ENCODE assay signal across 8 mouse cellular contexts in genomic region chr9:50776162-50776760, GRCm38 (mm10). TPM values are rescaled to one million over a fixed set of nuclear protein-coding genes. Genes with fewer than 3 reads are reported as not detected.
DNase-seq lines count a peak whose midpoint lies in the region; ATAC-seq and TF ChIP-seq lines count a peak whose summit lies in the region.

No protein-coding gene starts in this region.

- H3K4me3 ChIP-seq in heart, embryonic 10.5 days, result peak overlapping the region; percentile 85
- H3K4me3 ChIP-seq in CH12.LX (replicated peaks in 1 of 3; ENCODE audit: low read depth in 2 of 3, low read length in 2 of 3, poor library complexity in 1 of 3), result peak overlapping the region; percentile 76 to 89 (median 80)
- peak overlapping the region; percentile 83 for H3K4me3 ChIP-seq in forebrain, embryonic 14.5 days (ENCODE audit: low read depth, low read length)
- peak overlapping the region; percentile 88 for H3K4me3 ChIP-seq in liver, embryonic 15.5 days (replicated peaks)

- TF ChIP-seq POLR2A in CH12.LX (IDR thresholded peaks at IDR 0.05; ENCODE audit: low read depth, low read length), result no peak

- H3K9me3 ChIP-seq in heart, embryonic 10.5 days, result no peaks in the 10 kb centered on the region
- no peaks in the 10 kb centered on the region for H3K9me3 ChIP-seq in CH12.LX (replicated peaks; ENCODE audit: low read length)
- H3K9me3 ChIP-seq in forebrain, embryonic 14.5 days (replicated peaks; ENCODE audit: control insufficient read depth, low read length), result no peaks in the 10 kb centered on the region
- H3K9me3 ChIP-seq in liver, embryonic 15.5 days (replicated peaks), result no peaks in the 10 kb centered on the region

- peak overlapping the region; percentile 97 for H3K27ac ChIP-seq in heart, embryonic 10.5 days
- H3K27ac ChIP-seq in CH12.LX (ENCODE audit: insufficient read depth, low read depth), result no peak overlapping the region
- H3K27ac ChIP-seq in forebrain, embryonic 14.5 days (ENCODE audit: low read depth, low read length), result no peak overlapping the region
- H3K27ac ChIP-seq in liver, embryonic 15.5 days (replicated peaks), result no peak overlapping the region; the same call in 1 of the 2 replicates

- H3K79me2 ChIP-seq in CH12.LX (replicated peaks; ENCODE audit: control insufficient read depth, extremely low read depth, insufficient read depth, poor library complexity, severe bottlenecking), result peaks cover 4% of the 10 kb centered on the region

- no peak for ATAC-seq in forebrain, embryonic 14.5 days
- ATAC-seq in liver, embryonic 15.5 days (ENCODE audit: insufficient read depth), result no peak

- H3K4me1 ChIP-seq in heart, embryonic 10.5 days, result peaks cover 19% of the 10 kb centered on the region
- H3K4me1 ChIP-seq in CH12.LX (ENCODE audit: control insufficient read depth in 1 of 2, insufficient read depth in 2 of 2), result peaks cover 3 to 13% of the 10 kb centered on the region in 2 experiments; a peak in 3 of 4 replicates
- peaks cover 12% of the 10 kb centered on the region; the same call in 1 of the 2 replicates for H3K4me1 ChIP-seq in forebrain, embryonic 14.5 days (ENCODE audit: control insufficient read depth, insufficient read depth, low read length)
- H3K4me1 ChIP-seq in liver, embryonic 15.5 days (replicated peaks), result peaks cover 40% of the 10 kb centered on the region

- peak overlapping the region; percentile 95; the same call in 1 of the 2 replicates for H3K9ac ChIP-seq in CH12.LX (ENCODE audit: insufficient read depth, low read depth)
- H3K9ac ChIP-seq in forebrain, embryonic 14.5 days (ENCODE audit: low read length), result peak overlapping the region; percentile 93
- H3K9ac ChIP-seq in liver, embryonic 15.5 days, result peak overlapping the region; percentile 92

- 50% methylated on average over 11 of the region's 11 CpGs for WGBS in heart, embryonic 10.5 days
- WGBS in forebrain, embryonic 14.5 days, result 63% methylated on average over 11 of the region's 11 CpGs
- 49% methylated on average over 11 of the region's 11 CpGs for WGBS in liver, embryonic 15.5 days (ENCODE audit: insufficient replicate concordance)

- dilution Hi-C loops in CH12.LX (cut with MboI; ENCODE audit: extremely low pct_ligation_motif_present, extremely low pct_unique_long_range_greater_than_20kb, low sequenced_read_pairs), result no loop called here

- H3K27me3 ChIP-seq in heart, embryonic 10.5 days (ENCODE audit: insufficient read depth, poor library complexity, severe bottlenecking), result no peaks in the 10 kb centered on the region
- no peaks in the 10 kb centered on the region for H3K27me3 ChIP-seq in CH12.LX (replicated peaks)
- no peaks in the 10 kb centered on the region for H3K27me3 ChIP-seq in forebrain, embryonic 14.5 days (replicated peaks; ENCODE audit: control insufficient read depth, insufficient read depth, low read length)
- H3K27me3 ChIP-seq in liver, embryonic 15.5 days, result no peaks in the 10 kb centered on the region

- no peak for TF ChIP-seq CTCF in CH12.LX (conservative IDR thresholded peaks at IDR 0.05 in 1 of 2, IDR thresholded peaks at IDR 0.05 in 1 of 2; ENCODE audit: low read depth in 2 of 2, low read length in 2 of 2)

- no peak for DNase-seq in heart, embryonic 10.5 days (ENCODE audit: low spot score)
- no peak for DNase-seq in heart, adult 11 months
- no peak for DNase-seq in CH12.LX (ENCODE audit: extremely low read depth)
- no peak for DNase-seq in forebrain, embryonic 14.5 days (ENCODE audit: low spot score)
- no peak for DNase-seq in adrenal gland, postnatal 14 days
- DNase-seq in retina, embryonic 14.5 days (ENCODE audit: low spot score), result no peak
- no peak for DNase-seq in urinary bladder, postnatal 10 days (ENCODE audit: low spot score)

- H3K4me2 ChIP-seq in CH12.LX (ENCODE audit: insufficient read depth, low read depth, poor library complexity, severe bottlenecking), result peak overlapping the region; percentile 57; the same call in 1 of the 2 replicates
- H3K4me2 ChIP-seq in forebrain, embryonic 14.5 days (ENCODE audit: low read length), result peak overlapping the region; percentile 81
- H3K4me2 ChIP-seq in liver, embryonic 15.5 days, result peak overlapping the region; percentile 92

- no peak for TF ChIP-seq EP300 in CH12.LX (IDR thresholded peaks at IDR 0.05; ENCODE audit: low read length)

- H3K36me3 ChIP-seq in heart, embryonic 10.5 days, result peaks cover 46% of the 10 kb centered on the region
- peaks cover 24 to 51% of the 10 kb centered on the region in 2 experiments for H3K36me3 ChIP-seq in CH12.LX (replicated peaks in 1 of 2; ENCODE audit: control insufficient read depth in 1 of 2, insufficient read depth in 1 of 2, low read length in 1 of 2)
- peaks cover 30% of the 10 kb centered on the region for H3K36me3 ChIP-seq in forebrain, embryonic 14.5 days (ENCODE audit: control insufficient read depth, insufficient read depth, low read length)
- H3K36me3 ChIP-seq in liver, embryonic 15.5 days (replicated peaks), result peaks cover 37% of the 10 kb centered on the region

- TF ChIP-seq RAD21 in CH12.LX (IDR thresholded peaks at IDR 0.05; ENCODE audit: low read depth, low read length), result no peak

- in situ Hi-C loops in CH12.LX (cut with MboI; ENCODE audit: low pct_ligation_motif_present, low pct_unique_long_range_greater_than_20kb, low sequenced_read_pairs), result no loop called here

TF ChIP-seq in CH12.LX, 34 proteins besides CTCF, POLR2A, EP300 and RAD21:
- TF ChIP-seq SIN3A (IDR thresholded peaks at IDR 0.05; ENCODE audit: low read length), result no peak
- no peak for TF ChIP-seq CHD1 (IDR thresholded peaks at IDR 0.05; ENCODE audit: low read depth, low read length)
- TF ChIP-seq ZKSCAN1 (IDR thresholded peaks at IDR 0.05; ENCODE audit: borderline replicate concordance, low read depth, low read length), result no peak
- no peak for TF ChIP-seq MAZ (IDR thresholded peaks at IDR 0.05; ENCODE audit: low read depth, low read length)
- TF ChIP-seq MAFK (IDR thresholded peaks at IDR 0.05; ENCODE audit: insufficient replicate concordance, low read length), result no peak
- TF ChIP-seq ZC3H11A (IDR thresholded peaks at IDR 0.05; ENCODE audit: low read depth, low read length), result no peak
- TF ChIP-seq MXI1 (IDR thresholded peaks at IDR 0.05; ENCODE audit: low read depth, low read length), result no peak
- no peak for TF ChIP-seq TCF12 (IDR thresholded peaks at IDR 0.05; ENCODE audit: low read depth, low read length)
- no peak for TF ChIP-seq NRF1 (IDR thresholded peaks at IDR 0.05; ENCODE audit: low read depth, low read length)
- no peak for TF ChIP-seq TBP (conservative IDR thresholded peaks at IDR 0.05; ENCODE audit: low read depth, low read length)
- no peak for TF ChIP-seq NELFE (IDR thresholded peaks at IDR 0.05; ENCODE audit: low read depth, low read length)
- TF ChIP-seq POLR2AphosphoS2 (IDR thresholded peaks at IDR 0.05; ENCODE audit: low read depth, low read length), result no peak
- TF ChIP-seq UBTF (IDR thresholded peaks at IDR 0.05; ENCODE audit: low read depth, low read length), result no peak

RNA-seq across cellular contexts. Expression of gene 1110032A03Rik, which starts 0.9 kb away (rescaled TPM):
- polyA plus RNA-seq in heart, embryonic 10.5 days (2016; fragmentation: Nextera tagmentation; extraction: Ambion mirVana), result 17.4 and 21.6 TPM in 2 replicates
- total RNA-seq in CH12.LX (2012; rRNA removed) (6.3 and 7.7 TPM in 2 replicates), CH12.LX (2014; rRNA removed) (11.3 and 11.7 TPM in 2 replicates)
- 9.0 and 9.4 TPM in 2 replicates for polyA plus RNA-seq in CH12.LX (2012; ENCODE audit: insufficient read length, low read depth)
- 55.1 and 65.0 TPM in 2 replicates for polyA plus RNA-seq in forebrain, embryonic 14.5 days (2014; fragmentation: Nextera tagmentation; extraction: Ambion mirVana)
- polyA plus RNA-seq in liver, embryonic 15.5 days (2015; fragmentation: Nextera tagmentation; extraction: Ambion mirVana), result 17.4 and 18.6 TPM in 2 replicates
- total RNA-seq in adrenal gland, postnatal 14 days (2021), result 35.5 and 37.2 TPM in 2 replicates

RNA-seq across cellular contexts. Expression of gene Alg9, which starts 1.4 kb away (rescaled TPM):
- 44.0 and 47.2 TPM in 2 replicates for polyA plus RNA-seq in heart, embryonic 10.5 days (2016; fragmentation: Nextera tagmentation; extraction: Ambion mirVana)
- total RNA-seq in CH12.LX (2012; rRNA removed) (24.4 and 25.7 TPM in 2 replicates), CH12.LX (2014; rRNA removed) (31.4 and 40.1 TPM in 2 replicates)
- 31.1 and 39.6 TPM in 2 replicates for polyA plus RNA-seq in CH12.LX (2012; ENCODE audit: insufficient read length, low read depth)
- polyA plus RNA-seq in forebrain, embryonic 14.5 days (2014; fragmentation: Nextera tagmentation; extraction: Ambion mirVana), result 49.2 and 54.9 TPM in 2 replicates
- 14.3 and 14.4 TPM in 2 replicates for polyA plus RNA-seq in liver, embryonic 15.5 days (2015; fragmentation: Nextera tagmentation; extraction: Ambion mirVana)
- total RNA-seq in adrenal gland, postnatal 14 days (2021), result 26.0 and 28.4 TPM in 2 replicates

RNA-seq across cellular contexts. Expression of gene Fdxacb1, which starts 8.2 kb away (rescaled TPM):
- 10.6 and 12.2 TPM in 2 replicates for polyA plus RNA-seq in heart, embryonic 10.5 days (2016; fragmentation: Nextera tagmentation; extraction: Ambion mirVana)
- 5.5 and 5.6 TPM in 2 replicates for total RNA-seq in CH12.LX (2012; rRNA removed)
- total RNA-seq in CH12.LX (2014; rRNA removed), result 9.5 and 10.6 TPM in 2 replicates
- polyA plus RNA-seq in CH12.LX (2012; ENCODE audit: insufficient read length, low read depth), result 7.5 and 8.5 TPM in 2 replicates
- polyA plus RNA-seq in forebrain, embryonic 14.5 days (2014; fragmentation: Nextera tagmentation; extraction: Ambion mirVana), result 10.0 and 10.1 TPM in 2 replicates
- 8.5 and 10.3 TPM in 2 replicates for polyA plus RNA-seq in liver, embryonic 15.5 days (2015; fragmentation: Nextera tagmentation; extraction: Ambion mirVana)
- 5.7 and 6.4 TPM in 2 replicates for total RNA-seq in adrenal gland, postnatal 14 days (2021)

RNA-seq across cellular contexts. Expression of gene Hspb2, which starts 24.1 kb away (rescaled TPM):
- polyA plus RNA-seq in heart, embryonic 10.5 days (2016; fragmentation: Nextera tagmentation; extraction: Ambion mirVana), result 227 and 370 TPM in 2 replicates
- total RNA-seq in CH12.LX (2012; rRNA removed) (not detected in 2 replicates), CH12.LX (2014; rRNA removed) (not detected in 2 replicates)
- not detected in 2 replicates for polyA plus RNA-seq in CH12.LX (2012; ENCODE audit: insufficient read length, low read depth)
- 0.70 TPM in 1 of 2 replicates, not detected in the other for polyA plus RNA-seq in forebrain, embryonic 14.5 days (2014; fragmentation: Nextera tagmentation; extraction: Ambion mirVana)
- polyA plus RNA-seq in liver, embryonic 15.5 days (2015; fragmentation: Nextera tagmentation; extraction: Ambion mirVana), result 2.1 and 3.5 TPM in 2 replicates
- 1.5 and 1.9 TPM in 2 replicates for total RNA-seq in adrenal gland, postnatal 14 days (2021)

RNA-seq across cellular contexts. Expression of gene Cryab, which starts 25.1 kb away (rescaled TPM):
- 483 and 791 TPM in 2 replicates for polyA plus RNA-seq in heart, embryonic 10.5 days (2016; fragmentation: Nextera tagmentation; extraction: Ambion mirVana)
- total RNA-seq in CH12.LX (2012; rRNA removed) (not detected in 2 replicates), CH12.LX (2014; rRNA removed) (not detected in 2 replicates)
- not detected in 2 replicates for polyA plus RNA-seq in CH12.LX (2012; ENCODE audit: insufficient read length, low read depth)
- polyA plus RNA-seq in forebrain, embryonic 14.5 days (2014; fragmentation: Nextera tagmentation; extraction: Ambion mirVana), result 9.7 and 12.6 TPM in 2 replicates
- 9.9 and 15.2 TPM in 2 replicates for polyA plus RNA-seq in liver, embryonic 15.5 days (2015; fragmentation: Nextera tagmentation; extraction: Ambion mirVana)
- 21.4 and 29.2 TPM in 2 replicates for total RNA-seq in adrenal gland, postnatal 14 days (2021)
